Mouse (Mus musculus): ENCODE data around the gene Krt88. TPM values are rescaled to one million over a fixed set of nuclear protein-coding genes. Genes with fewer than 3 reads are reported as not detected.

Krt88 gene
- total and polyA plus RNA-seq, 2 experiments = not detected

DNA sequence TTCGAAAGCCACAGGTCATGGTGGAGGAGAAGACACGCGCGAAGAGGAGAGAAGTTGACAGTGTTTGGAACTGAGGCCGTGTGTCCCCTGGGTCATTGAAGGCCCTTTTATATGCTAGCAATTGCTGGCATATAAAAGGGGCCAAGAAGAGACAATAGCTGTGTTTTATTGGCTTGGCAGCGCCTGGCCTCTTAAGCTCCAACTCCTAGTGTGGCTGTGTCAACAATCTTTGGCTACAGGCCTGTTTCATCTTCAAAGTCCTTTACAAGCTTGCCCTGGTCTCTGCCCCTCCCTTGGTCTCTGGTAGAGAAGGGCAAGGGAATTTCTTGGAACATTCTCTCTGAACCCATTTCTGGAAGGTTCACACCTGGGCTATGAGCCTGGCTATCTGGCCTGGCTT lies 43.9 kb downstream of the Krt88 start, which contains the start of gene Krt83:
Gene Krt83 (minus strand): TSS at position 82 of the 400 bp plus-strand sequence.
- 85% methylated on average over 6 of the region's 6 CpGs for WGBS
- no peaks in the 10 kb centered on the region for H3K27me3 ChIP-seq (ENCODE audit: control insufficient read depth, insufficient read depth, low read length)
- DNase-seq (ENCODE audit: extremely low read depth, low read depth, low spot score) = no peak
- H3K79me2 ChIP-seq (ENCODE audit: control insufficient read depth, insufficient read depth, low read length) = no peaks in the 10 kb centered on the region
- H3K4me3 ChIP-seq (ENCODE audit: insufficient read depth, low read depth, low read length) = no peak within 1 kb of the TSS
- TF ChIP-seq CTCF (IDR thresholded peaks at IDR 0.05; ENCODE audit: low read depth, low read length) (no peak), POLR2A (IDR thresholded peaks at IDR 0.05; ENCODE audit: extremely low read depth, insufficient read depth, low read length) (no peak)
- no peaks in the 10 kb centered on the region for H3K36me3 ChIP-seq (ENCODE audit: control insufficient read depth, insufficient read depth, low read length)
- no peak within 1 kb of the TSS for H3K27ac ChIP-seq (replicated peaks; ENCODE audit: insufficient read depth, low read depth, low read length)
- H3K4me1 ChIP-seq (ENCODE audit: control insufficient read depth, insufficient read depth, low read length) = no peaks in the 10 kb centered on the region
- H3K9ac ChIP-seq (ENCODE audit: low read depth, low read length) = no peak within 1 kb of the TSS

DNA sequence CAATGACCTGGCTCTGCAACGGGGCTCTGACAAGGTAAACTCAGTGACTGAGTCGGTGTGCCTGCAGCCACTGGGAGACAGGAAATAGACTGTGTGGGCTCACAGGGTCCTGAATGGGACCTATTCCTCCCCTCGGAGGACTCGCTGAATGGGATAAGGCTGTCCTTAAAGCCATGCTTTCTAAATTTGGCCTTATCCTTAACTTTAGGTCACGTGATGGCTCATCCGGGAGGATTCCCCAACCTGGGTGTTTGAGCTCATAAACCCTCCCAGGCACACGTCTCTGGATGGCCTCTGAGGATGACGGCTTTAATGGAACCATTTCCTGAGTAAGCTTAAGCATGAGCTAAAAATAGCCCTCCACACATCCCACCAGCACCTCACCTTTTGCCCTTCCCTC lies 45.2 kb downstream of the Krt88 start:
- no peak for DNase-seq (ENCODE audit: extremely low read depth, low read depth, low spot score)
- no peak overlapping the region for H3K4me3 ChIP-seq (ENCODE audit: insufficient read depth, low read depth, low read length)
- no peaks in the 10 kb centered on the region for H3K36me3 ChIP-seq (ENCODE audit: control insufficient read depth, insufficient read depth, low read length)
- H3K79me2 ChIP-seq (ENCODE audit: control insufficient read depth, insufficient read depth, low read length) = no peaks in the 10 kb centered on the region
- no peak for TF ChIP-seq CTCF (IDR thresholded peaks at IDR 0.05; ENCODE audit: low read depth, low read length)
- TF ChIP-seq POLR2A (IDR thresholded peaks at IDR 0.05; ENCODE audit: extremely low read depth, insufficient read depth, low read length) = no peak
- H3K9ac ChIP-seq (ENCODE audit: low read depth, low read length) = no peak overlapping the region
- no peaks in the 10 kb centered on the region for H3K27me3 ChIP-seq (ENCODE audit: control insufficient read depth, insufficient read depth, low read length)
- H3K27ac ChIP-seq (replicated peaks; ENCODE audit: insufficient read depth, low read depth, low read length) = no peak overlapping the region
- H3K4me1 ChIP-seq (ENCODE audit: control insufficient read depth, insufficient read depth, low read length) = no peaks in the 10 kb centered on the region
- whole genome bisulfite sequencing = 60% methylated on average over 8 of the region's 8 CpGs

DNA sequence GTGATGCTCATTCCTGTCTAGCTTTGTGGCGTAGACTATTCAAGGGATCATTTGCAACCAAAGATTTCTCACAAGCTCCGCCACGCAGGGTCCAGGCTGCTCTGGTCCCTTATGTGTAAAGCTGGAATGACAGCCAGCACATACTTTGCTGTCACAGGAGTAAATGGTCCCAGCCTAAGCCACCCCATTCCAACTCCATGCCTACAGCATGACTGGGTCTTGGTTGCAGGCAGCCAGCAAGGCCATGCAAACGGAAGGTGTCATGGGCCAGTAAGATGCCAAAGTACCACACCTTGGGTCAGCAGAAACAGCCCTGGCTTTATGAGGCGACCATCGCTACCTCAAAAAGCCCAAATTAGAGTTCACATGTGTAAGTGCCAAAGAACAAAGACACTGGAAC lies 46.2 kb downstream of the Krt88 start:
- Histone ChIP-seq H3K36me3 (ENCODE audit: control insufficient read depth, insufficient read depth, low read length) (no peaks in the 10 kb centered on the region), H3K4me3 (ENCODE audit: insufficient read depth, low read depth, low read length) (no peak overlapping the region), H3K79me2 (ENCODE audit: control insufficient read depth, insufficient read depth, low read length) (no peaks in the 10 kb centered on the region), H3K27ac (replicated peaks; ENCODE audit: insufficient read depth, low read depth, low read length) (no peak overlapping the region), H3K4me1 (ENCODE audit: control insufficient read depth, insufficient read depth, low read length) (no peaks in the 10 kb centered on the region), H3K9ac (ENCODE audit: low read depth, low read length) (no peak overlapping the region), H3K27me3 (ENCODE audit: control insufficient read depth, insufficient read depth, low read length) (no peaks in the 10 kb centered on the region)
- TF ChIP-seq POLR2A (IDR thresholded peaks at IDR 0.05; ENCODE audit: extremely low read depth, insufficient read depth, low read length) = no peak
- no peak for DNase-seq (ENCODE audit: extremely low read depth, low read depth, low spot score)
- 94% methylated on average over 6 of the region's 6 CpGs for WGBS

DNA sequence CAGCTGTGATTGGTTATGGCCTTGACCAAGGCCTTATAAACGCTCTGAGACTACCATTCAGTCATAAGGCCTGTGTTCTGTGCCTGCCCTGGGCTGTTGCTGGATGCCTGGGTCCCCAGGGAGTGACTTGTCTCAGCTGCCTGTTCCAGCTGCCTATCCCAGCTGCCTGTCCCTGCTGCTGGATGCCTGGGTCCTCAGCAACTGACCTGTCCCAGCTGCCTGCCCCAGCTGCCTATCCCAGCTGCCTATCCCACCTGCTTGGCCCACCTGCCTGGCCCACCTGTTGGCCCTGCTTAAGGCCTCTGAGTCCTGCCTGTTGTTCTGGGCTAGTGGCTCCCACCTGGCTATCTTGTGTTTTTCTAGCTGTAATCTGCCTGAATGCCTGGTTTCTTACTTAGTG lies 46.7 kb downstream of the Krt88 start:
- Histone ChIP-seq H3K9ac (ENCODE audit: low read depth, low read length) (no peak overlapping the region), H3K4me1 (ENCODE audit: control insufficient read depth, insufficient read depth, low read length) (no peaks in the 10 kb centered on the region), H3K27me3 (ENCODE audit: control insufficient read depth, insufficient read depth, low read length) (no peaks in the 10 kb centered on the region), H3K4me3 (ENCODE audit: insufficient read depth, low read depth, low read length) (no peak overlapping the region), H3K36me3 (ENCODE audit: control insufficient read depth, insufficient read depth, low read length) (no peaks in the 10 kb centered on the region), H3K27ac (replicated peaks; ENCODE audit: insufficient read depth, low read depth, low read length) (no peak overlapping the region), H3K79me2 (ENCODE audit: control insufficient read depth, insufficient read depth, low read length) (no peaks in the 10 kb centered on the region)
- TF ChIP-seq CTCF (IDR thresholded peaks at IDR 0.05; ENCODE audit: low read depth, low read length) (no peak), POLR2A (IDR thresholded peaks at IDR 0.05; ENCODE audit: extremely low read depth, insufficient read depth, low read length) (no peak)
- no peak for DNase-seq (ENCODE audit: extremely low read depth, low read depth, low spot score)
- 53% methylated on average over 1 of the region's 1 CpGs for WGBS

DNA sequence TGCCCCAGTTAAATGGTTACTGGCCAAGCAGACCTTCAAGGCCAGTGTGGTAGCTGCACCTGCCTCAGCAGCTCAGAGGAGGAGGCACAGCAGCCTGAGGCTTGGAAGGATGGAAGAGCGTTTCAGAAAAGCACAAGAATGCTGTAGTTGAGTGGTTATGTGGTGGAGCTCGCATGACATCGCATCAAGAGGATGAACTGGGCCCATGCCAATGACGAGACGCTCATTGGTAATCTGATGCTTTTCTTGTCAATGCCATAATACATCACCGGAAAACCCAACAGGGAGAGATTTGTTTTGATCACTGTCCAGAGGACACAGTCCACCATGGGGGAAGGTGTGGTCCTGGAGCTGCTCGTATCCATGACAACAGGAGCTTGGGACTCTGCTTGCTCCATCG lies 47.7 kb downstream of the Krt88 start:
- H3K27me3 ChIP-seq (ENCODE audit: control insufficient read depth, insufficient read depth, low read length) = no peaks in the 10 kb centered on the region
- H3K4me1 ChIP-seq (ENCODE audit: control insufficient read depth, insufficient read depth, low read length) = no peaks in the 10 kb centered on the region
- TF ChIP-seq POLR2A (IDR thresholded peaks at IDR 0.05; ENCODE audit: extremely low read depth, insufficient read depth, low read length) (no peak), CTCF (IDR thresholded peaks at IDR 0.05; ENCODE audit: low read depth, low read length) (no peak)
- no peak overlapping the region for H3K9ac ChIP-seq (ENCODE audit: low read depth, low read length)
- H3K4me3 ChIP-seq (ENCODE audit: insufficient read depth, low read depth, low read length) = no peak overlapping the region
- H3K79me2 ChIP-seq (ENCODE audit: control insufficient read depth, insufficient read depth, low read length) = no peaks in the 10 kb centered on the region
- no peaks in the 10 kb centered on the region for H3K36me3 ChIP-seq (ENCODE audit: control insufficient read depth, insufficient read depth, low read length)
- 61% methylated on average over 8 of the region's 8 CpGs for WGBS
- no peak overlapping the region for H3K27ac ChIP-seq (replicated peaks; ENCODE audit: insufficient read depth, low read depth, low read length)
- peak; percentile 29 for DNase-seq (ENCODE audit: extremely low read depth, low read depth, low spot score)

DNA sequence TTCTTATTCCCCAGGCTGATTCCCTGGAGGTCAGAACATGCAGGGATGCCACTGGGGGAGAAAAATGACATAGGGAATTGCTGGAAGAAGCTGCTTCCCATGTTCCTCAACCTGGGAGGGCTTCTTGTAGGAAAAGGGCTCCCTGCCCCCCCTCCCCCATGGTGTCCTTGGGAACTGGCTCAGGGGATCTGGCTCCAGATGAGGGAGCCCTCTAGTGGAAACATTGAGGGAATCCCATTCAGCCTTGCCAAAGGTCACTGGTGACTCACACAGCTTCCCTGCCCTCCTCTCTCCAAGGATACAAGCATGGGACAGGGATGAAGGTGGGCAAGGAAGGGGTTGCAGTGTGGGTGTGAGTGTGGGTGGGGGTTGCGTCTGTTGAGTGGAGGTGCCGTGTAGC lies 49.6 kb downstream of the Krt88 start:
- TF ChIP-seq POLR2A (IDR thresholded peaks at IDR 0.05; ENCODE audit: extremely low read depth, insufficient read depth, low read length) (no peak), CTCF (IDR thresholded peaks at IDR 0.05; ENCODE audit: low read depth, low read length) (peak; percentile 58)
- 76% methylated on average over 2 of the region's 2 CpGs for WGBS
- DNase-seq (ENCODE audit: extremely low read depth, low read depth, low spot score) = peak; percentile 30
- Histone ChIP-seq H3K4me3 (ENCODE audit: insufficient read depth, low read depth, low read length) (no peak overlapping the region), H3K4me1 (ENCODE audit: control insufficient read depth, insufficient read depth, low read length) (no peaks in the 10 kb centered on the region), H3K27me3 (ENCODE audit: control insufficient read depth, insufficient read depth, low read length) (no peaks in the 10 kb centered on the region), H3K36me3 (ENCODE audit: control insufficient read depth, insufficient read depth, low read length) (no peaks in the 10 kb centered on the region), H3K9ac (ENCODE audit: low read depth, low read length) (no peak overlapping the region), H3K79me2 (ENCODE audit: control insufficient read depth, insufficient read depth, low read length) (no peaks in the 10 kb centered on the region), H3K27ac (replicated peaks; ENCODE audit: insufficient read depth, low read depth, low read length) (no peak overlapping the region)

Other genes starting within 250 kb of the Krt88 start
- gene Grasp, start 223.6 kb upstream of the Krt88 start, total RNA-seq (2014; rRNA removed) = 0.92 and 1.5 TPM in 2 replicates
- 1.2 and 1.5 TPM in 2 replicates for gene Grasp, start 223.6 kb upstream of the Krt88 start, polyA plus RNA-seq (2012; rRNA removed)
- 0.18 and 0.60 TPM in 2 replicates for gene Nr4a1, start 193.5 kb upstream of the Krt88 start, total RNA-seq (2014; rRNA removed)
- 0.70 and 0.89 TPM in 2 replicates for gene Nr4a1, start 193.5 kb upstream of the Krt88 start, polyA plus RNA-seq (2012; rRNA removed)
- 55.3 and 63.2 TPM in 2 replicates for gene Atg101, start 163.5 kb upstream of the Krt88 start, total RNA-seq (2014; rRNA removed)
- gene Atg101, start 163.5 kb upstream of the Krt88 start, polyA plus RNA-seq (2012; rRNA removed) = 89.3 and 94.5 TPM in 2 replicates
- gene 6030408B16Rik, start 154.5 kb upstream of the Krt88 start, total RNA-seq (2014; rRNA removed) = not detected in 2 replicates
- 0.10 TPM in 1 of 2 replicates, not detected in the other for gene 6030408B16Rik, start 154.5 kb upstream of the Krt88 start, polyA plus RNA-seq (2012; rRNA removed)
- 0.07 and 0.09 TPM in 2 replicates for gene Krt80, start 77.6 kb upstream of the Krt88 start, total RNA-seq (2014; rRNA removed)
- gene Krt80, start 77.6 kb upstream of the Krt88 start, polyA plus RNA-seq (2012; rRNA removed) = 0.15 and 0.46 TPM in 2 replicates
- 0.20 and 0.37 TPM in 2 replicates for gene Krt7, start 36.7 kb upstream of the Krt88 start, total RNA-seq (2014; rRNA removed)
- 0.29 and 0.31 TPM in 2 replicates for gene Krt7, start 36.7 kb upstream of the Krt88 start, polyA plus RNA-seq (2012; rRNA removed)
- gene Krt87, start 8.9 kb upstream of the Krt88 start, total RNA-seq (2014; rRNA removed) = not detected in 2 replicates
- not detected in 2 replicates for gene Krt87, start 8.9 kb upstream of the Krt88 start, polyA plus RNA-seq (2012; rRNA removed)
- not detected in 2 replicates for gene Krt81, start 16.0 kb downstream of the Krt88 start, total RNA-seq (2014; rRNA removed)
- gene Krt81, start 16.0 kb downstream of the Krt88 start, polyA plus RNA-seq (2012; rRNA removed) = not detected in 2 replicates
- not detected in 2 replicates for gene Krt86, start 25.7 kb downstream of the Krt88 start, total RNA-seq (2014; rRNA removed)
- gene Krt86, start 25.7 kb downstream of the Krt88 start, polyA plus RNA-seq (2012; rRNA removed) = not detected in 2 replicates
- gene Krt83, start 43.8 kb downstream of the Krt88 start, total RNA-seq (2014; rRNA removed) = not detected in 2 replicates
- gene Krt83, start 43.8 kb downstream of the Krt88 start, polyA plus RNA-seq (2012; rRNA removed) = not detected in 2 replicates
- gene Gm49425, start 69.5 kb downstream of the Krt88 start, total RNA-seq (2014; rRNA removed) = not detected in 2 replicates
- not detected in 2 replicates for gene Gm49425, start 69.5 kb downstream of the Krt88 start, polyA plus RNA-seq (2012; rRNA removed)
- not detected in 2 replicates for gene Krt84, start 85.1 kb downstream of the Krt88 start, total RNA-seq (2014; rRNA removed)
- gene Krt84, start 85.1 kb downstream of the Krt88 start, polyA plus RNA-seq (2012; rRNA removed) = not detected in 2 replicates
- gene Krt82, start 102.9 kb downstream of the Krt88 start, total RNA-seq (2014; rRNA removed) = not detected in 2 replicates
- gene Krt82, start 102.9 kb downstream of the Krt88 start, polyA plus RNA-seq (2012; rRNA removed) = not detected in 2 replicates
- not detected in 2 replicates for gene Krt90, start 115.2 kb downstream of the Krt88 start, total RNA-seq (2014; rRNA removed)
- not detected in 2 replicates for gene Krt90, start 115.2 kb downstream of the Krt88 start, polyA plus RNA-seq (2012; rRNA removed)
- not detected in 2 replicates for gene Krt75, start 126.2 kb downstream of the Krt88 start, total RNA-seq (2014; rRNA removed)
- gene Krt75, start 126.2 kb downstream of the Krt88 start, polyA plus RNA-seq (2012; rRNA removed) = not detected in 2 replicates
- gene Gm5414, start 180.4 kb downstream of the Krt88 start, total RNA-seq (2014; rRNA removed) = not detected in 2 replicates
- gene Gm5414, start 180.4 kb downstream of the Krt88 start, polyA plus RNA-seq (2012; rRNA removed) = not detected in 2 replicates
- not detected in 2 replicates for gene Gm5478, start 199.6 kb downstream of the Krt88 start, total RNA-seq (2014; rRNA removed)
- not detected in 2 replicates for gene Gm5478, start 199.6 kb downstream of the Krt88 start, polyA plus RNA-seq (2012; rRNA removed)
- gene Krt6b, start 232.5 kb downstream of the Krt88 start, total RNA-seq (2014; rRNA removed) = not detected in 2 replicates
- gene Krt6b, start 232.5 kb downstream of the Krt88 start, polyA plus RNA-seq (2012; rRNA removed) = not detected in 2 replicates
- gene Krt6a, start 246.6 kb downstream of the Krt88 start, total RNA-seq (2014; rRNA removed) = not detected in 2 replicates
- not detected in 2 replicates for gene Krt6a, start 246.6 kb downstream of the Krt88 start, polyA plus RNA-seq (2012; rRNA removed)